ENCODE assay signal across 10 mouse cellular contexts in genomic region chr5:111139622-111140021, GRCm38 (mm10).
DNase-seq lines count a peak whose midpoint lies in the region; ATAC-seq and TF ChIP-seq lines count a peak whose summit lies in the region.
"Had no signal": no experiment of that assay in that cellular context is flagged by ENCODE, and none has a peak within 500 bp of the region (broad histone marks: within the 10 kb centered on the region; RNA-seq: fewer than 3 reads in every experiment).

No protein-coding gene starts in this region.

- peak overlapping the region; percentile 56 for H3K27ac ChIP-seq in hindbrain, embryonic 13.5 days
- H3K27ac ChIP-seq in limb, embryonic 14.5 days (replicated peaks; ENCODE audit: low read depth, low read length): 0 out of 2 replicates have a peak overlapping the region, but pooled peaks have one; percentile 9
- H3K27ac ChIP-seq in neural tube, embryonic 15.5 days (replicated peaks): peak overlapping the region; percentile 62

- no peaks in the 10 kb centered on the region for H3K36me3 ChIP-seq in megakaryocyte, embryonic 14.5 days (replicated peaks; ENCODE audit: low read length)
- no peaks in the 10 kb centered on the region for H3K36me3 ChIP-seq in hindbrain, embryonic 13.5 days
- H3K36me3 ChIP-seq in limb, embryonic 14.5 days (ENCODE audit: control insufficient read depth, insufficient read depth, low read length): no peaks in the 10 kb centered on the region
- no peaks in the 10 kb centered on the region for H3K36me3 ChIP-seq in neural tube, embryonic 15.5 days
- H3K36me3 ChIP-seq: G1E had no signal

- H3K4me1 ChIP-seq in megakaryocyte, embryonic 14.5 days: peaks cover 81% of the 10 kb centered on the region
- H3K4me1 ChIP-seq in hindbrain, embryonic 13.5 days (replicated peaks): peaks cover 59% of the 10 kb centered on the region
- peaks cover 29% of the 10 kb centered on the region for H3K4me1 ChIP-seq in limb, embryonic 14.5 days (ENCODE audit: control insufficient read depth, insufficient read depth, low read length)
- H3K4me1 ChIP-seq in neural tube, embryonic 15.5 days: peaks cover 60% of the 10 kb centered on the region

- WGBS in hindbrain, embryonic 13.5 days: 63% methylated on average over 14 of the region's 14 CpGs
- 43% methylated on average over 14 of the region's 14 CpGs for WGBS in limb, embryonic 14.5 days
- WGBS in neural tube, embryonic 15.5 days: 68% methylated on average over 14 of the region's 14 CpGs

- H3K27me3 ChIP-seq in megakaryocyte, embryonic 14.5 days (replicated peaks): peaks cover 4% of the 10 kb centered on the region
- no peaks in the 10 kb centered on the region for H3K27me3 ChIP-seq in hindbrain, embryonic 13.5 days
- no peaks in the 10 kb centered on the region for H3K27me3 ChIP-seq in limb, embryonic 14.5 days (ENCODE audit: control insufficient read depth, insufficient read depth, low read length)
- no peaks in the 10 kb centered on the region for H3K27me3 ChIP-seq in neural tube, embryonic 15.5 days (replicated peaks)

- ATAC-seq in megakaryocyte, adult 5-6 weeks (ENCODE audit: poor library complexity, severe bottlenecking): no peak
- ATAC-seq in hindbrain, embryonic 13.5 days (ENCODE audit: low FRiP score): no peak
- ATAC-seq in limb, embryonic 14.5 days (ENCODE audit: low FRiP score, low read depth): no peak
- no peak; the same call in 1 of the 2 replicates for ATAC-seq in neural tube, embryonic 15.5 days (ENCODE audit: low FRiP score)

- no peak for DNase-seq in limb, embryonic 14.5 days (ENCODE audit: low spot score)
- no peak for DNase-seq in cerebellum, adult 18-20 months
- no peak for DNase-seq in embryo, embryonic 10 days (ENCODE audit: low spot score)
- no peak for DNase-seq in thymus, adult 18-20 months
- DNase-seq: cerebellum, postnatal 10 days had no signal

- no peak overlapping the region for H3K9ac ChIP-seq in hindbrain, embryonic 13.5 days
- no peak overlapping the region for H3K9ac ChIP-seq in limb, embryonic 14.5 days (ENCODE audit: low read depth, low read length, severe bottlenecking)
- H3K9ac ChIP-seq in neural tube, embryonic 15.5 days (replicated peaks): no peak overlapping the region

- H3K4me3 ChIP-seq in megakaryocyte, embryonic 14.5 days (replicated peaks): peak overlapping the region; percentile 33
- H3K4me3 ChIP-seq in hindbrain, embryonic 13.5 days: no peak overlapping the region
- no peak overlapping the region for H3K4me3 ChIP-seq in limb, embryonic 14.5 days (replicated peaks; ENCODE audit: low read length)
- no peak overlapping the region for H3K4me3 ChIP-seq in neural tube, embryonic 15.5 days (replicated peaks)

- H3K4me2 ChIP-seq in hindbrain, embryonic 13.5 days: no peak overlapping the region
- no peak overlapping the region for H3K4me2 ChIP-seq in limb, embryonic 14.5 days (replicated peaks; ENCODE audit: low read depth, low read length, severe bottlenecking)
- H3K4me2 ChIP-seq in neural tube, embryonic 15.5 days: no peak overlapping the region

- H3K9me3 ChIP-seq in megakaryocyte, embryonic 14.5 days: no peaks in the 10 kb centered on the region
- no peaks in the 10 kb centered on the region for H3K9me3 ChIP-seq in hindbrain, embryonic 13.5 days
- H3K9me3 ChIP-seq in limb, embryonic 14.5 days (ENCODE audit: control insufficient read depth, low read length): no peaks in the 10 kb centered on the region
- no peaks in the 10 kb centered on the region for H3K9me3 ChIP-seq in neural tube, embryonic 15.5 days (replicated peaks)
- H3K9me3 ChIP-seq: G1E had no signal

- no peak for TF ChIP-seq POLR2A in limb, embryonic 14.5 days (IDR thresholded peaks at IDR 0.05; ENCODE audit: borderline replicate concordance, extremely low read depth, insufficient read depth, insufficient read length)

Comparison
In these comparisons a context has a peak if more than half of its experiments do, and no peak if none do; other contexts are left out.
1. H3K27ac ChIP-seq: peak in every context shown above with its lines; median percentile 62 in neural tube, embryonic 15.5 days; 56 in hindbrain, embryonic 13.5 days; 9 in limb, embryonic 14.5 days.